Mouse (Mus musculus) ES-Bruce4 (cell line): Measurements from ENCODE around the gene Ddx52. TPM values are rescaled to one million over a fixed set of nuclear protein-coding genes. Genes with fewer than 3 reads are reported as not detected.
A peak's percentile ranks its signal among the peaks of the same experiment; 100 is the strongest.

Experiments used
- H3K27ac ChIP-seq: 2 replicates; pipeline ENCODE4 v1.5.1; 2012; ENCODE audit warnings: low read length, inconsistent platforms; ENCODE audit not compliant: insufficient read depth
- H3K27me3 ChIP-seq: 2 replicates; pipeline ENCODE4 v1.6.1; 2012; ENCODE audit warnings: mild to moderate bottlenecking, low read length, inconsistent platforms; ENCODE audit not compliant: control insufficient read depth, poor library complexity, insufficient read depth, severe bottlenecking
- H3K36me3 ChIP-seq: 2 replicates; pipeline ENCODE4 v1.6.1; 2012; ENCODE audit warnings: inconsistent platforms, mild to moderate bottlenecking, low read length, moderate library complexity; ENCODE audit not compliant: control insufficient read depth, poor library complexity, insufficient read depth, severe bottlenecking
- H3K4me1 ChIP-seq: one replicate; pipeline ENCODE4 v1.8.1; 2011; ENCODE audit warnings: low read length; ENCODE audit not compliant: control insufficient read depth, insufficient read depth
- H3K4me3 ChIP-seq: 2 replicates; pipeline ENCODE4 v1.5.1; 2011; ENCODE audit warnings: low read depth, mild to moderate bottlenecking, low read length
- H3K9ac ChIP-seq: 2 replicates; pipeline ENCODE4 v1.6.1; 2012; ENCODE audit warnings: low read depth, mild to moderate bottlenecking, inconsistent platforms; ENCODE audit not compliant: poor library complexity, severe bottlenecking
- H3K9me3 ChIP-seq: replicated peaks from 2 replicates; pipeline ENCODE4 v1.6.1; 2012; ENCODE audit warnings: mild to moderate bottlenecking, low read length, inconsistent platforms; ENCODE audit not compliant: control insufficient read depth, poor library complexity, insufficient read depth, severe bottlenecking
- CTCF ChIP-seq: IDR thresholded peaks from one replicate; pipeline ENCODE4 v1.8.1; 2011; ENCODE audit warnings: low read depth, low read length
- EP300 ChIP-seq: IDR thresholded peaks from 2 replicates; pipeline ENCODE4 v1.6.1; 2011; ENCODE audit warnings: low read depth, low read length; ENCODE audit not compliant: insufficient read depth
- POLR2A ChIP-seq: IDR thresholded peaks from one replicate; pipeline ENCODE4 v1.8.1; 2011; ENCODE audit warnings: low read length; ENCODE audit not compliant: insufficient read depth
- polyA plus RNA-seq: library from polyadenylated mRNA; stranded (reverse); fragments of >200 nt; gene quantifications from 2 replicates; pipeline ENCODE4 v1.2.4, GENCODE M21; 2011; ENCODE audit warnings: low read depth; ENCODE audit not compliant: missing spikeins, insufficient read depth, insufficient read length

Ddx52 gene
- polyA plus RNA-seq, 1 experiment: 39.1 TPM

- H3K4me3 ChIP-seq: no peak overlapping the region
- no peaks in the 10 kb centered on the region for H3K36me3 ChIP-seq
- no peak overlapping the region for H3K9ac ChIP-seq
- TF ChIP-seq EP300 (no peak), POLR2A (no peak), CTCF (no peak)
- H3K4me1 ChIP-seq: no peaks in the 10 kb centered on the region
- H3K27me3 ChIP-seq: no peaks in the 10 kb centered on the region
- no peaks in the 10 kb centered on the region for H3K9me3 ChIP-seq
- no peak overlapping the region for H3K27ac ChIP-seq
These were observed 9.3 kb upstream of the Ddx52 start for GRCm38 (mm10) chr11:83932506-83933106.

GRCm38 (mm10) chr11:83933376-83933775 lies 8.5 kb upstream of the Ddx52 start:
- Histone ChIP-seq H3K27me3 (no peaks in the 10 kb centered on the region), H3K27ac (no peak overlapping the region), H3K9me3 (no peaks in the 10 kb centered on the region), H3K9ac (no peak overlapping the region), H3K4me3 (no peak overlapping the region), H3K4me1 (no peaks in the 10 kb centered on the region), H3K36me3 (no peaks in the 10 kb centered on the region)
- TF ChIP-seq EP300: no peak
- no peak for TF ChIP-seq POLR2A
- no peak for TF ChIP-seq CTCF

DNA sequence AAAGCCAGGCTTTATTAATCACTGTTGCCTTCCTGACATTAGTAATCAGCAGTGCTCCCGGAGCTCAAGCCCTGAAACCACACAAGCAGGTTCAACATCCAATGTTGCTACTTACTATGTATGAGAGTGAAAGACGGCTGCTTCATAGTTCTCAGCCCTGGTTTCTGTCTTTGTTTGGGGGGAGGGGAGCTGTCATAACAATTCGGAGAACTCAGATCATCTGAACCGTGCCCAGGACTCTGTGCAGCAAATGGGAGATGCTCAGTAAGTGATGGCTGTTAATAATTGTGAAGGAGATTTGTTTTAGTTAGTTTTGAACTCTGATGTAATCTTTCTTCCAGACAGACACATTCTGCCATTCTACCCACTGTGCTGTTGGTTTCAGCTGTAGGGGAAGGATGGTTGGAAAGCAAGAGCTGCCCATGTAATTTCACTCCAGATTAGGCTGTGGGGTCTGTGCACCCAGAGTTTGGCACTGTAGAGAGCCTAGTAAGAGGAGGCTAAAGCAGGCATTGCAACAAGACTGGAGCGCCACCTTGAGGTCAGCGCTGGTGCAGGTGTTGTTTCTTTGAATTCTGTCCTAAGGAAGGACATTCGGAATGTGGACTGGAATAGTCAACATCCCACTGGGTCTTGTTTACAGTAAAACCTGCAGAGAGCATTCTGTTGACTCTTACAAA lies 5.7 kb upstream of the Ddx52 start:
- H3K9ac ChIP-seq: no peak overlapping the region
- no peaks in the 10 kb centered on the region; the same call in 1 of the 2 replicates for H3K27me3 ChIP-seq
- TF ChIP-seq POLR2A (no peak), EP300 (no peak), CTCF (peak; percentile 95)
- H3K4me3 ChIP-seq: no peak overlapping the region
- H3K27ac ChIP-seq: no peak overlapping the region
- no peaks in the 10 kb centered on the region for H3K9me3 ChIP-seq
- no peaks in the 10 kb centered on the region for H3K4me1 ChIP-seq
- no peaks in the 10 kb centered on the region for H3K36me3 ChIP-seq

DNA sequence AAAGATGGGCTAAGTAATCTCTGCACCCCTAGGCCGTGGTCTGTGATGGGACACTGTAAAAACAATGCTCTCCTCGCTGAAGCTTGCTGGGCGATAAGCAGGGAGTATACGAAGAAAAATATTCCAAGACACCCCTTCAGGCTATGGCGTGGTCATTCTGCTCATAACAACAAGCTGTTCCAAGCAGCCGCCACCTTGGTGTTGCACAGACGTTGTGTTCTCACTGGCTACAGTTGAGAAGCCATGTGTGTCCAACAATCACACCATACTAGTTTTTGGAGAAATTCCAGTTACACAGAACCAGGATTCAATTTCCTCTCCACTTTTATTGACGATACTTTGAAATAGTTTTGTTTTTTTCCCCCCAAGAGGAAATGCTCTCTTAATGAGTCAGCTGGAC lies 3.3 kb upstream of the Ddx52 start:
- Histone ChIP-seq H3K27ac (no peak overlapping the region), H3K9ac (no peak overlapping the region)

GRCm38 (mm10) chr11:83956822-83957221 lies 15.0 kb downstream of the Ddx52 start:
- Histone ChIP-seq H3K4me3 (no peak overlapping the region), H3K9me3 (no peaks in the 10 kb centered on the region), H3K36me3 (peaks cover 76% of the 10 kb centered on the region), H3K9ac (no peak overlapping the region), H3K27me3 (no peaks in the 10 kb centered on the region), H3K4me1 (no peaks in the 10 kb centered on the region), H3K27ac (no peak overlapping the region)
- TF ChIP-seq POLR2A: no peak
- TF ChIP-seq EP300: no peak
- TF ChIP-seq CTCF: no peak

More for the DNA sequence above, 3.3 kb upstream of the Ddx52 start:
- Histone ChIP-seq H3K4me1 (no peaks in the 10 kb centered on the region), H3K9me3 (no peaks in the 10 kb centered on the region), H3K4me3 (no peak overlapping the region), H3K27me3 (no peaks in the 10 kb centered on the region; the same call in 1 of the 2 replicates), H3K36me3 (peaks cover 4% of the 10 kb centered on the region)
- TF ChIP-seq POLR2A (no peak), EP300 (no peak)

DNA sequence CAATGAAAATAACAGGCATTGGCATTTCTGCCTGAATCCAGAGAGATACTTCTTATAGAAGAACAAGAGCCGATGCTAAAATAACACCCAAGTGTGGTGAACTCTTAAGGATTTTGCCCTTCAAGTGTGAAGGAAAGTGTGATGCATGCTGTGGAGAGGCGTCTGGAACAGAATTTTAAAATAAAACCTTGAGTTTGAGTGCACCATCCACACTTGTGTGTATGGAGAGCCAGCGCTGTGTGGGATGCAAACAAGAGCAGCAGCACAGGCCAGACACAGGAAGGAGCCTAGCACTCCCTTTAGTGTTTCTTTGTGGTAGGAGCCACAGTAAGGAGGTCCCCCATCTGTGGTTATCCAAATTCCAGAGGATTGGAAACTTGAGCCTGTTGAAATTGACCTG lies 20.1 kb downstream of the Ddx52 start:
- TF ChIP-seq CTCF: no peak
- TF ChIP-seq POLR2A: no peak
- no peak for TF ChIP-seq EP300
- H3K4me3 ChIP-seq: no peak overlapping the region
- no peaks in the 10 kb centered on the region for H3K27me3 ChIP-seq
- no peaks in the 10 kb centered on the region for H3K9me3 ChIP-seq
- H3K4me1 ChIP-seq: no peaks in the 10 kb centered on the region
- H3K27ac ChIP-seq: no peak overlapping the region
- no peak overlapping the region for H3K9ac ChIP-seq
- peaks cover 47% of the 10 kb centered on the region for H3K36me3 ChIP-seq
